Mouse (Mus musculus) liver, embryonic 14.5 days (tissue): ENCODE measurements around the gene Npr2.

ENCODE experiments used
- CTCF ChIP-seq: IDR thresholded peaks from 2 replicates; pipeline ENCODE4 v1.5.1; 2016; ENCODE audit warnings: antibody characterized with exemption, low read depth, control low read depth
- EP300 ChIP-seq: IDR thresholded peaks from 2 replicates; pipeline ENCODE4 v1.6.1; 2016; ENCODE audit warnings: antibody characterized with exemption, low read depth

- TF ChIP-seq EP300, result no peak
- no peak for TF ChIP-seq CTCF
These were observed 43.2 kb downstream of the Npr2 start for GRCm38 (mm10) chr4:43674974-43675373.
